Mouse (Mus musculus) embryonic facial prominence, embryonic 12.5 days (tissue): Measurements from ENCODE around the gene Gnb2. TPM values are rescaled to one million over a fixed set of nuclear protein-coding genes. Genes with fewer than 3 reads are reported as not detected.

ENCODE experiments used
- ATAC-seq: fragments of 200-750 bp; cut with Nextera tagmentation; 2 replicates; pipeline ENCODE4 v1.8.0; 2017; ENCODE audit not compliant: insufficient number of reproducible peaks, insufficient read depth, low FRiP score, low TSS enrichment
- H3K27ac ChIP-seq: fragments of 300-500 bp; sonication (generic); 2 replicates; pipeline ENCODE4 v1.5.1; 2016; ENCODE audit warnings: mild to moderate bottlenecking
- H3K27me3 ChIP-seq: fragments of 300-500 bp; sonication (generic); 2 replicates; pipeline ENCODE4 v1.6.1; 2016; ENCODE audit warnings: mild to moderate bottlenecking, moderate library complexity
- H3K36me3 ChIP-seq: fragments of 300-500 bp; sonication (generic); 2 replicates; pipeline ENCODE4 v1.6.1; 2016; ENCODE audit warnings: mild to moderate bottlenecking
- H3K4me1 ChIP-seq: fragments of 300-500 bp; sonication (generic); 2 replicates; pipeline ENCODE4 v1.6.1; 2016
- H3K4me2 ChIP-seq: fragments of 300-500 bp; sonication (generic); replicated peaks from 2 replicates; pipeline ENCODE4 v1.6.1; 2016; ENCODE audit warnings: mild to moderate bottlenecking, moderate library complexity
- H3K4me3 ChIP-seq: fragments of 300-500 bp; sonication (generic); 2 replicates; pipeline ENCODE4 v1.5.1; 2016; ENCODE audit warnings: mild to moderate bottlenecking
- H3K9ac ChIP-seq: fragments of 300-500 bp; sonication (generic); 2 replicates; pipeline ENCODE4 v1.6.1; 2016; ENCODE audit warnings: mild to moderate bottlenecking, moderate library complexity
- H3K9me3 ChIP-seq: fragments of 300-500 bp; sonication (generic); 2 replicates; pipeline ENCODE4 v1.6.1; 2016; ENCODE audit warnings: mild to moderate bottlenecking, moderate library complexity
- WGBS: fragments of 180-500 bp; shearing (Covaris S2); methylation state at CpG from one replicate; pipeline ENCODE4 v1.1.7; 2016; 5-methylcytosine and 5-hydroxymethylcytosine counted together
- microRNA-seq: library from miRNA; unstranded; fragments of <30 nt; microRNA quantifications from one replicate; pipeline ENCODE4, GENCODE M21; 2017
- polyA plus RNA-seq: library from polyadenylated mRNA; unstranded; fragments of >200 nt; fragmentation: Nextera tagmentation; extraction: Ambion mirVana; gene quantifications from 2 replicates; pipeline ENCODE4 v1.2.1, GENCODE M21; 2016

Gnb2 gene
- polyA plus RNA-seq, 1 experiment from 2014 or later, result 382 TPM

DNA sequence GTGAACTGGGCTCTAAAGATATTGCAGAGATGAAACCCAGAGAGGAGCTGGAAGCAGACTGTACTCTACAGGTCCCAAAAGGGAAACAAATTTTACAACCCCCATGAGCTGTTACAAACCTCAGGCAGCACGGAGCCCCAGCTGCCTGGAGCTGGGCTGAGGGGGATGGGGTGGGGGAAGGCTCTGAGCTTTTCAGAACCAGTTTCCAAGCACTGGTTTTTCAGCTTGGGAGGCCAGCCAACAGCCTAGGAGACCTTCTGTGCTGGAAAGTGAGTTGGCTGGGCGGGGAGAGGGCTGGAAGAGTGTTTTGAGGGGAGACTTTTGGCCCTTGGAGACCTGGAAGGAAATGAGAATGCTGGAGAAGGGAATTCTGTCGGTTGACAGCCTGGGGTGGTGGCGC is 41.8 kb downstream of the Gnb2 start:
- WGBS, result 57% methylated on average over 4 of the region's 4 CpGs
- no peak overlapping the region for H3K27ac ChIP-seq

DNA sequence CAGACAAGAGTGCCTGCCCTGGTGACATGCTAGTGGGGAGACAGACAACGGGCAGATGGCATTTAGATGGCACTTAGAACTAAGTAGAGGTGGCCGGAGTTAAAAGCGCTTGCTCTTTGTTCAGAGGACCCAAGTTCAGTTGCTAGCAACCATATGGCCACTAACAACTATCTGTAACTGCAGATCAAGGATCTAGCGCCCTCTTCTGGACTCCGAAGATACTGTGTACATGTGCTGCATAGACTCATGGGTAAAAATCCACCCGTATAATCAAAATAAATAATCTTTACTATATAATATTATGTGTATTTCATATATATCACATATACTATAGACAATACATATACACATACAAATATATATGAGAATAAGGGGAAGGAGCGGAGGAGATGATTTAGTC is 45.7 kb downstream of the Gnb2 start:
- Histone ChIP-seq H3K9me3 (no peaks in the 10 kb centered on the region), H3K4me3 (no peak overlapping the region), H3K36me3 (no peaks in the 10 kb centered on the region), H3K27ac (no peak overlapping the region), H3K4me1 (peaks cover 12% of the 10 kb centered on the region; the same call in 1 of the 2 replicates), H3K27me3 (peaks cover 21% of the 10 kb centered on the region; the same call in 1 of the 2 replicates), H3K4me2 (no peak overlapping the region), H3K9ac (no peak overlapping the region)
- 84% methylated on average over 7 of the region's 7 CpGs for whole genome bisulfite sequencing
- ATAC-seq, result no peak

More for the DNA sequence above, 41.8 kb downstream of the Gnb2 start:
- H3K27me3 ChIP-seq, result peaks cover 4% of the 10 kb centered on the region; the same call in 1 of the 2 replicates
- no peak for ATAC-seq
- no peaks in the 10 kb centered on the region for H3K36me3 ChIP-seq
- H3K4me2 ChIP-seq, result no peak overlapping the region
- H3K4me1 ChIP-seq, result no peaks in the 10 kb centered on the region
- H3K4me3 ChIP-seq, result no peak overlapping the region
- H3K9ac ChIP-seq, result no peak overlapping the region
- no peaks in the 10 kb centered on the region for H3K9me3 ChIP-seq

- Histone ChIP-seq H3K27me3 (peaks cover 21% of the 10 kb centered on the region; the same call in 1 of the 2 replicates), H3K9ac (peak overlapping the region; percentile 36; the same call in 1 of the 2 replicates), H3K9me3 (no peaks in the 10 kb centered on the region), H3K4me2 (peak overlapping the region; percentile 67), H3K36me3 (no peaks in the 10 kb centered on the region), H3K27ac (no peak overlapping the region), H3K4me3 (peak overlapping the region; percentile 32), H3K4me1 (peaks cover 15% of the 10 kb centered on the region; the same call in 1 of the 2 replicates)
- ATAC-seq, result no peak
- under 1% methylated on average over 16 of the region's 17 CpGs for WGBS
Measured at GRCm38 (mm10) chr5:137485851-137486155, 47.5 kb downstream of the Gnb2 start.

DNA sequence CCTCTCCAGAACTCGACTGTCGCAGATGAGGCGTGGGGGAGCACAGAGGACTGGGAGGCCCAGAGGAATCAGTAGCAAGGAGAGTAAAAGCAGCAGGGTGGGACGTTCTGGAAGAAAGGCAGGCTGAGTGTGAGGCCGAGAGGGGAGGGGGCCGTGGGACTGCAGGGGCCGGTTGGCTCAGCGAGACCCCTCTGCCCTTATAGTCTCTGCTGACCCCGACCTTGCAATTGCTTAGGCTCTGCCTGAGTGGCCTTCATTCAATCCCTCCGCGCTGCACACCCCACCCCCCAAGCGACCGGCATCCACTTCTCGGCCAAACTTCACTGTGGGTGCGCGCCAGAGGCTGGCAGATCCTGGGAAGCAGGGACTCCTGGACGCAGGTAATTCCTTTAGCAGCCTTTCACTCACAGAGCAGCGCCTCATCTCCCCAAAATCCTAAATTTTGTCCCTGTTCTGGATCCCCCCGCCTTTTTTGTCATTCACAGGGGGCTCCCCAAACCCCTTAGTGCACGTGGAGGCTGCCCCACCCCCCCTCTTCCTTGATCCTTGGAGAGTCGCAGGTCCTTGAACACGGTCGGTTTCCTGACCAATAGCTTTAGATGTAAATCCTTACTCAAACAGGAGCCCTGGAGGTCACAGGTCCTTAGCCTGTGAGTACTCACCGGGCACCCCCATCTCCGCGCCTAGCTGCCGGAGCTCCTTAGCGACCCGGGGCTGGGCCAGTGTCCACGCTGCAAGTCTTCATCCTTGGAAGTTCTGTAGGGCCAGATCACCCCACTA is 48.0 kb downstream of the Gnb2 start:
- H3K4me3 ChIP-seq, result peak overlapping the region; percentile 32
- no peaks in the 10 kb centered on the region for H3K9me3 ChIP-seq
- ATAC-seq, result no peak
- peaks cover 15% of the 10 kb centered on the region; the same call in 1 of the 2 replicates for H3K4me1 ChIP-seq
- no peak overlapping the region for H3K27ac ChIP-seq
- peak overlapping the region; percentile 67 for H3K4me2 ChIP-seq
- no peaks in the 10 kb centered on the region for H3K36me3 ChIP-seq
- peaks cover 21% of the 10 kb centered on the region; the same call in 1 of the 2 replicates for H3K27me3 ChIP-seq
- WGBS, result 7% methylated on average over 30 of the region's 30 CpGs
- peak overlapping the region; percentile 36; the same call in 1 of the 2 replicates for H3K9ac ChIP-seq

- 21% methylated on average over 8 of the region's 8 CpGs for WGBS
- Histone ChIP-seq H3K4me1 (peaks cover 15% of the 10 kb centered on the region; the same call in 1 of the 2 replicates), H3K4me2 (no peak overlapping the region), H3K27ac (no peak overlapping the region), H3K9ac (no peak overlapping the region), H3K9me3 (no peaks in the 10 kb centered on the region), H3K27me3 (peaks cover 19% of the 10 kb centered on the region; the same call in 1 of the 2 replicates), H3K4me3 (no peak overlapping the region), H3K36me3 (no peaks in the 10 kb centered on the region)
- ATAC-seq, result no peak
Measured at GRCm38 (mm10) chr5:137481897-137482296, 51.4 kb downstream of the Gnb2 start.

- Histone ChIP-seq H3K9ac (no peak overlapping the region), H3K4me3 (no peak overlapping the region), H3K36me3 (no peaks in the 10 kb centered on the region), H3K27me3 (peaks cover 13% of the 10 kb centered on the region; the same call in 1 of the 2 replicates), H3K4me1 (peaks cover 11% of the 10 kb centered on the region; the same call in 1 of the 2 replicates), H3K4me2 (no peak overlapping the region), H3K27ac (no peak overlapping the region), H3K9me3 (no peaks in the 10 kb centered on the region)
- no peak for ATAC-seq
Measured at GRCm38 (mm10) chr5:137481138-137481537, 52.2 kb downstream of the Gnb2 start.

Small RNA genes lying within 50 kb of the gene (microRNA-seq; reads per million reads assigned to microRNA genes)
- not detected for gene Mir6418

Other genes with a start within 250 kb of the Gnb2 start
- gene Ache, start 246.0 kb downstream of the Gnb2 start, polyA plus RNA-seq, result 7.1 and 8.2 TPM in 2 replicates
- gene Ufsp1, start 238.9 kb downstream of the Gnb2 start, polyA plus RNA-seq, result 6.7 and 8.2 TPM in 2 replicates
- gene Srrt, start 225.8 kb downstream of the Gnb2 start, polyA plus RNA-seq, result 171 and 177 TPM in 2 replicates
- gene Trip6, start 219.1 kb downstream of the Gnb2 start, polyA plus RNA-seq, result 87.1 and 93.4 TPM in 2 replicates
- gene Slc12a9, start 199.9 kb downstream of the Gnb2 start, polyA plus RNA-seq, result 16.0 and 18.8 TPM in 2 replicates
- gene Ephb4, start 183.4 kb downstream of the Gnb2 start, polyA plus RNA-seq, result 87.3 and 91.6 TPM in 2 replicates
- gene Zan, start 56.4 kb downstream of the Gnb2 start, polyA plus RNA-seq, result 0.17 and 0.28 TPM in 2 replicates
- gene Pop7, start 31.0 kb downstream of the Gnb2 start, polyA plus RNA-seq, result 54.0 and 56.4 TPM in 2 replicates
- gene Gigyf1, start 15.0 kb downstream of the Gnb2 start, polyA plus RNA-seq, result 17.4 and 18.1 TPM in 2 replicates
- 0.34 and 0.47 TPM in 2 replicates for gene Epo, start 268 bp downstream of the Gnb2 start, polyA plus RNA-seq
- 6.1 and 9.3 TPM in 2 replicates for gene Actl6b, start 20.0 kb upstream of the Gnb2 start, polyA plus RNA-seq
- gene Tfr2, start 36.3 kb upstream of the Gnb2 start, polyA plus RNA-seq, result 0.95 and 1.3 TPM in 2 replicates
- gene Mospd3, start 67.5 kb upstream of the Gnb2 start, polyA plus RNA-seq, result 28.4 and 28.7 TPM in 2 replicates
- 124 and 128 TPM in 2 replicates for gene Pcolce, start 80.3 kb upstream of the Gnb2 start, polyA plus RNA-seq
- gene Fbxo24, start 95.5 kb upstream of the Gnb2 start, polyA plus RNA-seq, result 0.22 and 0.36 TPM in 2 replicates
- 30.8 and 34.0 TPM in 2 replicates for gene Lrch4, start 95.6 kb upstream of the Gnb2 start, polyA plus RNA-seq
- gene Gm20605, start 95.7 kb upstream of the Gnb2 start, polyA plus RNA-seq, result 9.2 and 11.8 TPM in 2 replicates
- 6.6 and 6.8 TPM in 2 replicates for gene Sap25, start 107.8 kb upstream of the Gnb2 start, polyA plus RNA-seq
- gene Irs3, start 112.2 kb upstream of the Gnb2 start, polyA plus RNA-seq, result 0.18 and 0.34 TPM in 2 replicates
- 21.7 and 22.2 TPM in 2 replicates for gene Agfg2, start 151.2 kb upstream of the Gnb2 start, polyA plus RNA-seq
- gene Nyap1, start 208.1 kb upstream of the Gnb2 start, polyA plus RNA-seq, result 3.7 and 4.6 TPM in 2 replicates
- 129 and 133 TPM in 2 replicates for gene Tsc22d4, start 212.2 kb upstream of the Gnb2 start, polyA plus RNA-seq
- gene Ppp1r35, start 245.3 kb upstream of the Gnb2 start, polyA plus RNA-seq, result 51.3 and 51.9 TPM in 2 replicates